Mouse (Mus musculus) adrenal gland (tissue): ENCODE measurements around the gene Meis2.

ENCODE experiments used
- intact Hi-C: fragments of 180-260 bp; cut with DNase I; formaldehyde crosslinking; loops from one replicate; pipeline ENCODE4 v1.15.1; 2025

Meis2 gene

GRCm38 (mm10) chr2:115869966-115870365 lies 195.7 kb downstream of the Meis2 start:
- intact Hi-C loops = no loop called here

GRCm38 (mm10) chr2:115860600-115861347 lies 204.9 kb downstream of the Meis2 start:
- intact Hi-C loops = no loop called here

GRCm38 (mm10) chr2:115860141-115860480 lies 205.5 kb downstream of the Meis2 start:
- intact Hi-C loops = no loop called here

- intact Hi-C loops = loop anchor here (5.0 kb wide), 3 partner anchors 243 to 1422 kb away; no protein-coding TSS in a partner anchor
Observed at GRCm38 (mm10) chr2:115859371-115860140, 206.1 kb downstream of the Meis2 start.

GRCm38 (mm10) chr2:115858927-115859326 lies 206.7 kb downstream of the Meis2 start:
- intact Hi-C loops = loop anchor here (1.0 to 5.0 kb wide), 4 partner anchors 215 to 1422 kb away; no protein-coding TSS in a partner anchor

GRCm38 (mm10) chr2:115858246-115858645 lies 207.4 kb downstream of the Meis2 start:
- intact Hi-C loops = loop anchor here (1.0 to 5.0 kb wide), 4 partner anchors 216 to 1421 kb away; no protein-coding TSS in a partner anchor

GRCm38 (mm10) chr2:115857123-115858080 lies 208.2 kb downstream of the Meis2 start:
- intact Hi-C loops = loop anchor here (1.0 to 5.0 kb wide), 5 partner anchors 209 to 1420 kb away; no protein-coding TSS in a partner anchor

GRCm38 (mm10) chr2:115856401-115857073 lies 209.1 kb downstream of the Meis2 start:
- intact Hi-C loops = loop anchor here (2.0 to 5.0 kb wide), 4 partner anchors 210 to 1419 kb away; no protein-coding TSS in a partner anchor

GRCm38 (mm10) chr2:115855511-115856400 lies 209.9 kb downstream of the Meis2 start:
- intact Hi-C loops = loop anchor here (2.0 to 5.0 kb wide), 4 partner anchors 211 to 1418 kb away; no protein-coding TSS in a partner anchor

- intact Hi-C loops = loop anchor here (5.0 kb wide), 4 partner anchors 247 to 1418 kb away; no protein-coding TSS in a partner anchor
Observed at GRCm38 (mm10) chr2:115854828-115855311, 210.8 kb downstream of the Meis2 start.

- intact Hi-C loops = loop anchor here (5.0 kb wide), 1 partner anchor 1002 kb away; no protein-coding TSS in a partner anchor
Observed at GRCm38 (mm10) chr2:115854007-115854827, 211.4 kb downstream of the Meis2 start.

- intact Hi-C loops = loop anchor here (5.0 kb wide), 1 partner anchor 1001 kb away; no protein-coding TSS in a partner anchor
Observed at GRCm38 (mm10) chr2:115853221-115853620, 212.4 kb downstream of the Meis2 start.

GRCm38 (mm10) chr2:115852615-115853014 lies 213.0 kb downstream of the Meis2 start:
- intact Hi-C loops = loop anchor here (5.0 kb wide), 1 partner anchor 1000 kb away; no protein-coding TSS in a partner anchor

- intact Hi-C loops = loop anchor here (5.0 kb wide), 1 partner anchor 1000 kb away; no protein-coding TSS in a partner anchor
Observed at GRCm38 (mm10) chr2:115852109-115852508, 213.5 kb downstream of the Meis2 start.

- intact Hi-C loops = loop anchor here (5.0 kb wide), 1 partner anchor 999 kb away; no protein-coding TSS in a partner anchor
Observed at GRCm38 (mm10) chr2:115850961-115851360, 214.7 kb downstream of the Meis2 start.

GRCm38 (mm10) chr2:115842821-115843220 lies 222.8 kb downstream of the Meis2 start:
- intact Hi-C loops = no loop called here

GRCm38 (mm10) chr2:115836034-115836433 lies 229.6 kb downstream of the Meis2 start:
- intact Hi-C loops = no loop called here

GRCm38 (mm10) chr2:115822361-115822760 lies 243.3 kb downstream of the Meis2 start:
- intact Hi-C loops = no loop called here
